Mouse (Mus musculus): ENCODE measurements around the gene Egfl6. TPM values are rescaled to one million over a fixed set of nuclear protein-coding genes. Genes with fewer than 3 reads are reported as not detected.

The Egfl6 gene
- polyA plus RNA-seq, 1 experiment = 0.30 TPM

DNA sequence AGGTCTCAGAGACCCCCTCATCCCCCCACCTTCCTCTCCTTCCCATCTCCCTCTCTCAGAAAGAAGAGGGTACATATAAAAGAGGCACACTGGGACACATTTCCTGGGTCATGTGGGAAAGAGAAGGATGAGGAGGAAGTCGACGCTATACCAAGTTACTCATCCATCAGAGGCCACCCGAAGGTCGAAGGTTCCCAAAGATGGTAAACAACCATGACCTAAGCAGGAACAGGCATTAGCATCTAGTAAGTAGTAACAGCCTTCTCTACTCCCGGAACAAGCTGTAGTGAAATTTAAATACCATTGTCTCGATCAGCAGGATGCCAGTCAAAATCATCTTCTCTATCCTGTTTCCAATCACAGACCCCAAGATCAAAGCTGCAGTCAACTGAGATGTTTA is 53.8 kb downstream of the Egfl6 start:
- Histone ChIP-seq H3K27me3 (ENCODE audit: control insufficient read depth, insufficient read depth, low read length, poor library complexity, severe bottlenecking) (no peaks in the 10 kb centered on the region), H3K27ac (ENCODE audit: insufficient read depth, low read length) (0 out of 2 replicates have a peak overlapping the region, but pooled peaks have one; percentile 17)
- no peak for TF ChIP-seq POLR2A (IDR thresholded peaks at IDR 0.05; ENCODE audit: insufficient read depth, low read length)

GRCm38 (mm10) chrX:166528126-166528525 is 57.4 kb downstream of the Egfl6 start:
- no peak for TF ChIP-seq EP300 (IDR thresholded peaks at IDR 0.05; ENCODE audit: insufficient read depth, low read depth, low read length)
- TF ChIP-seq CTCF (IDR thresholded peaks at IDR 0.05; ENCODE audit: low read depth, low read length) = no peak
- no peak for TF ChIP-seq POLR2A (IDR thresholded peaks at IDR 0.05; ENCODE audit: insufficient read depth, low read length)
- Histone ChIP-seq H3K27me3 (ENCODE audit: control insufficient read depth, insufficient read depth, low read length, poor library complexity, severe bottlenecking) (no peaks in the 10 kb centered on the region), H3K27ac (ENCODE audit: insufficient read depth, low read length) (no peak overlapping the region), H3K36me3 (ENCODE audit: control insufficient read depth, insufficient read depth, low read length, poor library complexity, severe bottlenecking) (no peaks in the 10 kb centered on the region), H3K4me3 (ENCODE audit: low read depth, low read length) (no peak overlapping the region), H3K4me1 (ENCODE audit: control insufficient read depth, insufficient read depth, low read length) (peaks cover 2% of the 10 kb centered on the region), H3K9me3 (replicated peaks; ENCODE audit: control insufficient read depth, insufficient read depth, low read length, poor library complexity, severe bottlenecking) (no peaks in the 10 kb centered on the region), H3K9ac (ENCODE audit: low read depth, poor library complexity, severe bottlenecking) (no peak overlapping the region)

More for the DNA sequence above, 53.8 kb downstream of the Egfl6 start:
- Histone ChIP-seq H3K36me3 (ENCODE audit: control insufficient read depth, insufficient read depth, low read length, poor library complexity, severe bottlenecking) (no peaks in the 10 kb centered on the region), H3K9me3 (replicated peaks; ENCODE audit: control insufficient read depth, insufficient read depth, low read length, poor library complexity, severe bottlenecking) (no peaks in the 10 kb centered on the region), H3K4me1 (ENCODE audit: control insufficient read depth, insufficient read depth, low read length) (peaks cover 2% of the 10 kb centered on the region), H3K4me3 (ENCODE audit: low read depth, low read length) (no peak overlapping the region), H3K9ac (ENCODE audit: low read depth, poor library complexity, severe bottlenecking) (no peak overlapping the region)

GRCm38 (mm10) chrX:166525637-166526315 is 59.7 kb downstream of the Egfl6 start:
- Histone ChIP-seq H3K27me3 (ENCODE audit: control insufficient read depth, insufficient read depth, low read length, poor library complexity, severe bottlenecking) (no peaks in the 10 kb centered on the region), H3K9ac (ENCODE audit: low read depth, poor library complexity, severe bottlenecking) (no peak overlapping the region), H3K4me3 (ENCODE audit: low read depth, low read length) (no peak overlapping the region), H3K27ac (ENCODE audit: insufficient read depth, low read length) (no peak overlapping the region), H3K4me1 (ENCODE audit: control insufficient read depth, insufficient read depth, low read length) (peaks cover 2% of the 10 kb centered on the region), H3K36me3 (ENCODE audit: control insufficient read depth, insufficient read depth, low read length, poor library complexity, severe bottlenecking) (no peaks in the 10 kb centered on the region), H3K9me3 (replicated peaks; ENCODE audit: control insufficient read depth, insufficient read depth, low read length, poor library complexity, severe bottlenecking) (no peaks in the 10 kb centered on the region)
- TF ChIP-seq EP300 (IDR thresholded peaks at IDR 0.05; ENCODE audit: insufficient read depth, low read depth, low read length) (no peak), CTCF (IDR thresholded peaks at IDR 0.05; ENCODE audit: low read depth, low read length) (no peak), POLR2A (IDR thresholded peaks at IDR 0.05; ENCODE audit: insufficient read depth, low read length) (no peak)

DNA sequence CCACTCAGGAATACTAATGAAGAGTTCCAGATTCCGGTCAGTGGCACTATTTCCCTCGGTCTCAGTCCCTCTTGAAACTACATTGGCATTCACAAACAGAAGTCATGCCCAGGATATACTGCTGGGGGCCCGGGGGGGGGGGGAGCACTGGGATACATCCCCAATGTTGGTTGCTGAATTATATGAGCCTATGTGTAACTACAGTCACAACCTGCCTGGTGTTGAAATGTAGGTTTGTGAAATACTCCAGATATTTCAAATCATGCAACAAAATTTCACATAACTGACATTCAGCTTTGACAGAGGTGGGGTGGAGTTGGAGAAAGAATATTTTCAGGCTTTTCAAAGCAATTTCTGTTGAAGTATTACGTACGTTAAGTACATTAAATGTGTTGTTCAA is 64.7 kb downstream of the Egfl6 start:
- no peaks in the 10 kb centered on the region for H3K36me3 ChIP-seq (ENCODE audit: control insufficient read depth, insufficient read depth, low read length, poor library complexity, severe bottlenecking)
- no peaks in the 10 kb centered on the region for H3K4me1 ChIP-seq (ENCODE audit: control insufficient read depth, insufficient read depth, low read length)
- H3K4me3 ChIP-seq (ENCODE audit: low read depth, low read length) = no peak overlapping the region
- H3K27me3 ChIP-seq (ENCODE audit: control insufficient read depth, insufficient read depth, low read length, poor library complexity, severe bottlenecking) = no peaks in the 10 kb centered on the region
- no peak for TF ChIP-seq EP300 (IDR thresholded peaks at IDR 0.05; ENCODE audit: insufficient read depth, low read depth, low read length)
- no peak for TF ChIP-seq POLR2A (IDR thresholded peaks at IDR 0.05; ENCODE audit: insufficient read depth, low read length)
- TF ChIP-seq CTCF (IDR thresholded peaks at IDR 0.05; ENCODE audit: low read depth, low read length) = no peak
- no peaks in the 10 kb centered on the region for H3K9me3 ChIP-seq (replicated peaks; ENCODE audit: control insufficient read depth, insufficient read depth, low read length, poor library complexity, severe bottlenecking)
- no peak overlapping the region for H3K27ac ChIP-seq (ENCODE audit: insufficient read depth, low read length)
- H3K9ac ChIP-seq (ENCODE audit: low read depth, poor library complexity, severe bottlenecking) = no peak overlapping the region

DNA sequence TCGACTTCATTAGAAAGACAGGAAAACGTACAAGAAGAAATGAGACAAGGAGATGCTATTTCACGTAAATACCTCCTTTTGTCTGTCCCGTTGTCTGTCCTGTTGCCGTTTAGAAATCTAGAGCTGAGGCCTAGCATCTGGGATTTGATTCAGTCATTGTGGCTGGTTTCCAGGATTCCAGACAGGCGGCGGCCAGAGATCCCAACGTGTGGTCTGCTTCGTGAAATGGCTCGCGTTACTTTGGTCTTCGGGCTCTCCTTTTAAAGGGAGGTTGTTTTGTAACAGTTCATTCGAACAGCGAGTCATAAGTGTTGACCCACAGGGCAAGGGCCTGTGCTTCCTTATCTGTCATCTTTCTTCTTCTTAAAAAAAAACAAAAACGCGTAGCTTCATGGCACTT is 67.2 kb downstream of the Egfl6 start, which contains the start of gene Tceanc:
Tceanc (minus strand) TSS at position 223 of the 400 bp plus-strand sequence.
- TF ChIP-seq EP300 (IDR thresholded peaks at IDR 0.05; ENCODE audit: insufficient read depth, low read depth, low read length) = no peak
- TF ChIP-seq POLR2A (IDR thresholded peaks at IDR 0.05; ENCODE audit: insufficient read depth, low read length) = no peak
- no peak for TF ChIP-seq CTCF (IDR thresholded peaks at IDR 0.05; ENCODE audit: low read depth, low read length)

GRCm38 (mm10) chrX:166516631-166517030 is 68.9 kb downstream of the Egfl6 start:
- Histone ChIP-seq H3K4me3 (ENCODE audit: low read depth, low read length) (no peak overlapping the region), H3K27me3 (ENCODE audit: control insufficient read depth, insufficient read depth, low read length, poor library complexity, severe bottlenecking) (no peaks in the 10 kb centered on the region), H3K9ac (ENCODE audit: low read depth, poor library complexity, severe bottlenecking) (no peak overlapping the region), H3K9me3 (replicated peaks; ENCODE audit: control insufficient read depth, insufficient read depth, low read length, poor library complexity, severe bottlenecking) (no peaks in the 10 kb centered on the region), H3K4me1 (ENCODE audit: control insufficient read depth, insufficient read depth, low read length) (peaks cover 2% of the 10 kb centered on the region), H3K27ac (ENCODE audit: insufficient read depth, low read length) (no peak overlapping the region), H3K36me3 (ENCODE audit: control insufficient read depth, insufficient read depth, low read length, poor library complexity, severe bottlenecking) (no peaks in the 10 kb centered on the region)
- TF ChIP-seq EP300 (IDR thresholded peaks at IDR 0.05; ENCODE audit: insufficient read depth, low read depth, low read length) (no peak), CTCF (IDR thresholded peaks at IDR 0.05; ENCODE audit: low read depth, low read length) (no peak), POLR2A (IDR thresholded peaks at IDR 0.05; ENCODE audit: insufficient read depth, low read length) (no peak)

More for the DNA sequence above, 67.2 kb downstream of the Egfl6 start, which contains the start of gene Tceanc:
- H3K36me3 ChIP-seq (ENCODE audit: control insufficient read depth, insufficient read depth, low read length, poor library complexity, severe bottlenecking) = no peaks in the 10 kb centered on the region
- no peaks in the 10 kb centered on the region for H3K27me3 ChIP-seq (ENCODE audit: control insufficient read depth, insufficient read depth, low read length, poor library complexity, severe bottlenecking)
- no peak within 1 kb of the TSS for H3K9ac ChIP-seq (ENCODE audit: low read depth, poor library complexity, severe bottlenecking)
- H3K27ac ChIP-seq (ENCODE audit: insufficient read depth, low read length) = no peak within 1 kb of the TSS
- no peak within 1 kb of the TSS for H3K4me3 ChIP-seq (ENCODE audit: low read depth, low read length)
- H3K9me3 ChIP-seq (replicated peaks; ENCODE audit: control insufficient read depth, insufficient read depth, low read length, poor library complexity, severe bottlenecking) = no peaks in the 10 kb centered on the region
- peaks cover 2% of the 10 kb centered on the region for H3K4me1 ChIP-seq (ENCODE audit: control insufficient read depth, insufficient read depth, low read length)

Measured in ES-Bruce4 (cell line).